Mouse (Mus musculus) kidney, postnatal 36 days (tissue): ENCODE measurements around the gene Rnf144a.
"Not testable (repeated sequence)": the region's sequence is repeated elsewhere in the genome, so short reads cannot be mapped to it uniquely, and the experiment has no call there.

Experiments
- DNase-seq, 2 experiments: peaks; one replicate each; pipeline ENCODE4 v3.0.0; 2021 to 2022; ENCODE audit warnings: mixed read lengths in 2 of 2

Rnf144a gene

GRCm38 (mm10) chr12:26415104-26415771, at the start of gene Rnf144a:
Gene Rnf144a (minus strand): TSS chr12:26415254.
- DNase-seq, result peak; percentile 88 to 97

GRCm38 (mm10) chr12:26460091-26460490, 45.0 kb upstream of the Rnf144a start:
- DNase-seq, result peak in 1 of 2 experiments; percentile 65

GRCm38 (mm10) chr12:26456028-26456698, 41.1 kb upstream of the Rnf144a start, which contains the start of gene Rsad2:
Gene Rsad2 (minus strand): TSS chr12:26456452.
- peak; percentile 87 to 88 for DNase-seq

- DNase-seq, result peak in 1 of 2 experiments; percentile 32
Measured at GRCm38 (mm10) chr12:26454682-26455081, 39.6 kb upstream of the Rnf144a start.

GRCm38 (mm10) chr12:26452951-26453350, 37.9 kb upstream of the Rnf144a start:
- DNase-seq, result no peak

- DNase-seq, result no peak
Measured at GRCm38 (mm10) chr12:26451150-26451549, 36.1 kb upstream of the Rnf144a start.

GRCm38 (mm10) chr12:26449483-26449882, 34.4 kb upstream of the Rnf144a start:
- DNase-seq, result no peak

GRCm38 (mm10) chr12:26446377-26447045, 31.5 kb upstream of the Rnf144a start:
- peak; percentile 30 to 54 for DNase-seq

GRCm38 (mm10) chr12:26444511-26444910, 29.5 kb upstream of the Rnf144a start:
- no peak for DNase-seq

- peak; percentile 86 to 95 for DNase-seq
Measured at GRCm38 (mm10) chr12:26444054-26444453, 29.0 kb upstream of the Rnf144a start.

GRCm38 (mm10) chr12:26439366-26439765, 24.3 kb upstream of the Rnf144a start:
- DNase-seq, result peak; percentile 39 to 45

GRCm38 (mm10) chr12:26437950-26438349, 22.9 kb upstream of the Rnf144a start:
- no peak for DNase-seq

GRCm38 (mm10) chr12:26436334-26436733, 21.3 kb upstream of the Rnf144a start:
- DNase-seq, result peak; percentile 60 to 66

- not testable (repeated sequence) for DNase-seq
Measured at GRCm38 (mm10) chr12:26428771-26429170, 13.7 kb upstream of the Rnf144a start.

GRCm38 (mm10) chr12:26424841-26425240, 9.8 kb upstream of the Rnf144a start:
- DNase-seq, result peak in 1 of 2 experiments; percentile 44

- no peak for DNase-seq
Measured at GRCm38 (mm10) chr12:26418322-26418721, 3.3 kb upstream of the Rnf144a start.

GRCm38 (mm10) chr12:26416636-26417295, 1.7 kb upstream of the Rnf144a start:
- no peak for DNase-seq

- peak in 1 of 2 experiments; percentile 63 for DNase-seq
Measured at GRCm38 (mm10) chr12:26414451-26415103, 477 bp downstream of the Rnf144a start.

GRCm38 (mm10) chr12:26413961-26414411, 1.1 kb downstream of the Rnf144a start:
- peak; percentile 50 to 53 for DNase-seq

GRCm38 (mm10) chr12:26412802-26413201, 2.3 kb downstream of the Rnf144a start:
- no peak for DNase-seq

GRCm38 (mm10) chr12:26411841-26412450, 3.1 kb downstream of the Rnf144a start:
- no peak for DNase-seq

GRCm38 (mm10) chr12:26410443-26410842, 4.6 kb downstream of the Rnf144a start:
- DNase-seq, result no peak
